Mouse (Mus musculus): Measurements from ENCODE around the gene Rmnd5b. TPM values are rescaled to one million over a fixed set of nuclear protein-coding genes. Genes with fewer than 3 reads are reported as not detected.
"Not testable (repeated sequence)": the region's sequence is repeated elsewhere in the genome, so short reads cannot be mapped to it uniquely, and the experiment has no call there.

Gene Rmnd5b
- polyA plus RNA-seq, 1 experiment = 46.6 TPM

GRCm38 (mm10) chr11:51615601-51616000 lies 20.1 kb downstream of the Rmnd5b start:
- Histone ChIP-seq H3K27ac (ENCODE audit: insufficient read depth, low read depth, low read length) (peak overlapping the region; percentile 98), H3K27me3 (replicated peaks; ENCODE audit: control insufficient read depth, insufficient read depth, low read length) (no peaks in the 10 kb centered on the region), H3K4me3 (ENCODE audit: insufficient read depth, low read depth, low read length) (peak overlapping the region; percentile 68), H3K4me1 (ENCODE audit: control insufficient read depth, insufficient read depth, low read length) (peaks cover 11% of the 10 kb centered on the region; the same call in 1 of the 2 replicates), H3K36me3 (ENCODE audit: control insufficient read depth, insufficient read depth, low read length) (no peaks in the 10 kb centered on the region)
- TF ChIP-seq CTCF (conservative IDR thresholded peaks at IDR 0.05; ENCODE audit: insufficient read depth, insufficient read length, low read depth, low read length) (no peak), POLR2A (IDR thresholded peaks at IDR 0.05; ENCODE audit: low read depth, low read length) (peak; percentile 89)
- 1% methylated on average over 14 of the region's 14 CpGs for WGBS
- DNase-seq = peak; percentile 90

DNA sequence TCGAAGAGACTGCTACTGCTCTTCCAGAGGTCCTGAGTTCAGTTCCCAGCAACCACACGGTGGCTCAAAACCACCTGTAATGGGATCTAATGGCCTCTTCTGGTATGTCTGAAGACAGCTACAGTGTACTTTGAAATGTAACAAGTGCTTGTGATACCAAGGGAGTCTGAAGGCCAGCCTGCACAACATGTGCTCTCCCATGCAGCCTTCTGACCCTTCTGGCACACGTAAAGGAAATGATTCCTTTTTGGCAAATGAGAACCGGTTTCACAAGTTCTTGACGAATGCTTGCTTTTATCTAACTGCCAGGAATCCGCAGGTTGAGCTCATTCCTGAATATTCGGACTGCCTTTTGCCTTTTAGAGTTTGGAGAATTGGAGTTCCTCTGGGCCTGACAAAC lies 20.6 kb downstream of the Rmnd5b start:
- no peak for TF ChIP-seq CTCF (conservative IDR thresholded peaks at IDR 0.05; ENCODE audit: insufficient read depth, insufficient read length, low read depth, low read length)
- TF ChIP-seq POLR2A (IDR thresholded peaks at IDR 0.05; ENCODE audit: low read depth, low read length) = no peak
- peaks cover 11% of the 10 kb centered on the region; the same call in 1 of the 2 replicates for H3K4me1 ChIP-seq (ENCODE audit: control insufficient read depth, insufficient read depth, low read length)
- 15% methylated on average over 7 of the region's 7 CpGs for WGBS
- no peak overlapping the region; the same call in 1 of the 2 replicates for H3K4me3 ChIP-seq (ENCODE audit: insufficient read depth, low read depth, low read length)
- H3K27me3 ChIP-seq (replicated peaks; ENCODE audit: control insufficient read depth, insufficient read depth, low read length) = no peaks in the 10 kb centered on the region
- H3K27ac ChIP-seq (ENCODE audit: insufficient read depth, low read depth, low read length) = peak overlapping the region; percentile 98
- DNase-seq = peak; percentile 49
- no peaks in the 10 kb centered on the region for H3K36me3 ChIP-seq (ENCODE audit: control insufficient read depth, insufficient read depth, low read length)

DNA sequence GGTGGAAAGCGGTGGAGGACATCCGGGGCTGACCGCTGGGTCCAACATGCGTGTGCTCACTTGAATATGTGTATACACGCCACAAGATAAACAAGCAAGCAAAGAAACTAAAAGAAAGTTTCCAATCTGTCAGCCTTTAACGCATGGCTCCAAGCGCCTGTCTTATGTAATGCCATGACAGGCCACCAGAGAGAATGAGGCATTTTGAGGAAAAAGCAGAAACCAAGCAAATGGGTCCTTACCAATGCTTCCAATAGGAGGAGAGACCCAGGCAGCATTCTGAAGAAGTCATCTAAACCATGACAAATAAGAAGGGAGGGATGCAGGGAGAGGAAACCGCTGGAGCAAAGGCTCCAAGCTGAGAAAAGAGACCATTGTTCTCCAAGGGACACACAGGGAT lies 21.4 kb downstream of the Rmnd5b start:
- WGBS = 88% methylated on average over 8 of the region's 8 CpGs
- no peaks in the 10 kb centered on the region for H3K36me3 ChIP-seq (ENCODE audit: control insufficient read depth, insufficient read depth, low read length)
- TF ChIP-seq POLR2A (IDR thresholded peaks at IDR 0.05; ENCODE audit: low read depth, low read length) = no peak
- TF ChIP-seq CTCF (conservative IDR thresholded peaks at IDR 0.05; ENCODE audit: insufficient read depth, insufficient read length, low read depth, low read length) = no peak
- H3K27ac ChIP-seq (ENCODE audit: insufficient read depth, low read depth, low read length) = no peak overlapping the region
- no peak overlapping the region for H3K4me3 ChIP-seq (ENCODE audit: insufficient read depth, low read depth, low read length)
- DNase-seq = no peak
- H3K27me3 ChIP-seq (replicated peaks; ENCODE audit: control insufficient read depth, insufficient read depth, low read length) = no peaks in the 10 kb centered on the region
- H3K4me1 ChIP-seq (ENCODE audit: control insufficient read depth, insufficient read depth, low read length) = peaks cover 11% of the 10 kb centered on the region; the same call in 1 of the 2 replicates

- 89% methylated on average over 5 of the region's 5 CpGs for WGBS
Observed at GRCm38 (mm10) chr11:51609940-51610339, 25.8 kb downstream of the Rmnd5b start.

DNA sequence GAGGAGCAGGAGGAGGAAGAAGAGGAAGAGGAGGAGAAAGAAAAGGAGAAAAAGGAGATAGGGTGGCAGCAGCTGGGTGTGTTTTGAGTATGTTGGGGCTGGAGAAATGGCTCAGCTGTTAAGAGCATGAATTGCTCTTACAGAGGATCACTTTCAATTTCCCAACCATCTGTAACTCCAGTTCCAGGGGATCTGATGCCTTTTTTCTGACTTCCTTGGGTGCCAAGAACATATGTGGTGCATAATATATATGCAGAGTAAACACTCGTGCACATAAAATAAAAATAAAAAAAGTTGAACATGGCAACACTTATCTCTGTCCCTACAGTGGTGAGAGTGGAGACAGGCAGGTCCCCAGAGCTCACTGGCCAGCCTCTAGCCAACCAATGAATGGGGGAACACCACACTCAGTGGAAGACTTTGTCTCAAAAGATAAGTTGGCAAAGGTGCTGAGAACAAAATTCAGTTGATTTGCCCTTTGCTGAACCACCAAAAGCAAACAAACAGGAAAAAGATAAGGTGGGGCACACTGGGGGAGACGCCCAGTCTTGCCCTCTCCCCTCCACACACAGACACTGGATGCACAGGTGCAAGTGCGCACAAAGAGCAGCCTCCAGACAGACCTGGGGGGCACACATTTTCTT lies 26.3 kb downstream of the Rmnd5b start:
- H3K27me3 ChIP-seq (replicated peaks; ENCODE audit: control insufficient read depth, insufficient read depth, low read length) = no peaks in the 10 kb centered on the region
- DNase-seq = no peak
- no peak overlapping the region for H3K4me3 ChIP-seq (ENCODE audit: insufficient read depth, low read depth, low read length)
- TF ChIP-seq POLR2A (IDR thresholded peaks at IDR 0.05; ENCODE audit: low read depth, low read length) (no peak), CTCF (conservative IDR thresholded peaks at IDR 0.05; ENCODE audit: insufficient read depth, insufficient read length, low read depth, low read length) (no peak)
- no peak overlapping the region for H3K27ac ChIP-seq (ENCODE audit: insufficient read depth, low read depth, low read length)
- peaks cover 4% of the 10 kb centered on the region; the same call in 1 of the 2 replicates for H3K36me3 ChIP-seq (ENCODE audit: control insufficient read depth, insufficient read depth, low read length)
- WGBS = 90% methylated on average over 3 of the region's 3 CpGs
- peaks cover 3% of the 10 kb centered on the region; the same call in 1 of the 2 replicates for H3K4me1 ChIP-seq (ENCODE audit: control insufficient read depth, insufficient read depth, low read length)

More at GRCm38 (mm10) chr11:51609940-51610339, 25.8 kb downstream of the Rmnd5b start:
- not testable (repeated sequence) for H3K4me3 ChIP-seq (ENCODE audit: insufficient read depth, low read depth, low read length); H3K27ac ChIP-seq (ENCODE audit: insufficient read depth, low read depth, low read length); H3K4me1 ChIP-seq (ENCODE audit: control insufficient read depth, insufficient read depth, low read length); H3K36me3 ChIP-seq (ENCODE audit: control insufficient read depth, insufficient read depth, low read length); DNase-seq; H3K27me3 ChIP-seq (replicated peaks; ENCODE audit: control insufficient read depth, insufficient read depth, low read length)

DNA sequence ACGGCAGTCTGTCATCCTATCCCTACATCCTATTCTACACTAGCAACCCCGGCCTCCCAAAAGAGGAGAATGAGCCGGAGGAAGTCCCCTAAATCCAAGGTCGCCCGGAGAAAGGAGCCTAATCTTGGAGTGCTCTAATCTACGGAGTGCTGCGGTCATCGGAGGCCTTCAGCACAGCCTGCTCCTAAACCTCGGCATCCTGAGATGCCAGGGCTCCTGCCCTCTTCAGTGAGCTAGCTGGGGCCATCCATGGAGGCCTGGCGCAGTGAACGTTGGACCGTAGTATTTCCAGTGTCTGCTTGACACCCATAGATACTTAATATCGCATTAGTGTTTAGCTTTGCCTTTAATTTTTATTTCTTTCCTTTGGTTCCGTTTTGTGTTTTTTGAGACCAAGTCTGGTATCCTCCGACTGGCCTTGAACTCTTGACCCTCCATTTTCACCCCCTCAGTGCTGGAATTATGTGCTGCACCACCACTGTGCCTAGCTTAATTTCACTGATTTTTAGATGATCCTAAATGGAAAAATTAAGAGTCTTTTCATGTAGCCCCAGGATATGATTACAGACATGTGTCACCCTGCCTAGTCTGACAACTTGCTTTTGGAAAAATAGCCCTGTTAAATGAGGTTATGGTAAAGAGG lies 28.5 kb downstream of the Rmnd5b start:
- no peaks in the 10 kb centered on the region for H3K27me3 ChIP-seq (replicated peaks; ENCODE audit: control insufficient read depth, insufficient read depth, low read length)
- DNase-seq = no peak
- peak overlapping the region; percentile 86 for H3K27ac ChIP-seq (ENCODE audit: insufficient read depth, low read depth, low read length)
- no peak for TF ChIP-seq CTCF (conservative IDR thresholded peaks at IDR 0.05; ENCODE audit: insufficient read depth, insufficient read length, low read depth, low read length)
- TF ChIP-seq POLR2A (IDR thresholded peaks at IDR 0.05; ENCODE audit: low read depth, low read length) = no peak
- peaks cover 3% of the 10 kb centered on the region; the same call in 1 of the 2 replicates for H3K4me1 ChIP-seq (ENCODE audit: control insufficient read depth, insufficient read depth, low read length)
- peaks cover 11% of the 10 kb centered on the region; the same call in 1 of the 2 replicates for H3K36me3 ChIP-seq (ENCODE audit: control insufficient read depth, insufficient read depth, low read length)
- 2% methylated on average over 15 of the region's 15 CpGs for WGBS
- peak overlapping the region; percentile 77 for H3K4me3 ChIP-seq (ENCODE audit: insufficient read depth, low read depth, low read length)

DNA sequence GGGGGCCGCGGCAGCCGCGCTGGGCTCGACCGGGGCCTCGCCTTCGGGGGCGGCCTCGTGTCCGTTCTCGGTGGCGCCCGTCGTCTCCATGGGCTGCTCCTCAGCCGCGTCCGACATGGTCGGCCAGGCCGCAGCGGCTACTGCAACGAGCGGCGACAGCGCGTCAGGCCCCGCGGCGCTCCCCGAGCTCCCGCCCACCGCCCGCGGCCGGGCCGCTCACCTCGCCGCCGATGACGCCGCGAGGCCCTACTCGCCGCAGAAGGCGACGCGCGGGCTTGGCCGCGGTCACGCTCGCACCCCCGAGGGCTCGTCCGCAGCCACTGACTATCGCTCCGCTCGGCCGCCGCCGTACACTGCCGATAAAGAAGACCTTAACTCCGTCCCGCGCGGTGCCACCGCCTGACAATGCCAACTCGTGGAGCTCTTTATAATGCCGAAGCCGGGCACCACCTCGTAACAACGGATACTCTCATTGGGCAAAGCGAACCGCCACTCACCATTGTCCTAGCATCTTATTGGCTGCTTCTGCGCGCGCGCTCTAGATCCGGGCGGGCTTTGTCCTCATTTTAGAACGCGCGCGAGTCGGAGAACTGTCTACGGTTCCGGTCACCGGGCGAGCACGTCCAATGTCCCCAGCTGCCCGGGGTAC lies 29.1 kb downstream of the Rmnd5b start, which contains the start of gene Hnrnpab:
Gene Hnrnpab (minus strand): TSS at position 401 of the 649 bp plus-strand sequence.
- H3K36me3 ChIP-seq (ENCODE audit: control insufficient read depth, insufficient read depth, low read length) = peaks cover 13% of the 10 kb centered on the region; the same call in 1 of the 2 replicates
- TF ChIP-seq POLR2A (IDR thresholded peaks at IDR 0.05; ENCODE audit: low read depth, low read length) = peak; percentile 99
- TF ChIP-seq CTCF (conservative IDR thresholded peaks at IDR 0.05; ENCODE audit: insufficient read depth, insufficient read length, low read depth, low read length) = no peak
- peaks cover 3% of the 10 kb centered on the region; the same call in 1 of the 2 replicates for H3K4me1 ChIP-seq (ENCODE audit: control insufficient read depth, insufficient read depth, low read length)
- peak within 1 kb of the TSS; percentile 86 for H3K27ac ChIP-seq (ENCODE audit: insufficient read depth, low read depth, low read length)
- DNase-seq = peak; percentile 99
- no peaks in the 10 kb centered on the region for H3K27me3 ChIP-seq (replicated peaks; ENCODE audit: control insufficient read depth, insufficient read depth, low read length)
- under 1% methylated on average over 91 of the region's 91 CpGs for WGBS
- peak within 1 kb of the TSS; percentile 77 for H3K4me3 ChIP-seq (ENCODE audit: insufficient read depth, low read depth, low read length)

Measured in kidney, adult 2 months (tissue).